Mouse (Mus musculus): ENCODE results near the gene Wars.

Gene Wars

GRCm38 (mm10) chr12:108825561-108826224 is 68.3 kb downstream of the Wars start:
- no peak for DNase-seq (ENCODE audit: low spot score)

GRCm38 (mm10) chr12:108824225-108824874 is 69.6 kb downstream of the Wars start:
- DNase-seq (ENCODE audit: low spot score): no peak

DNA sequence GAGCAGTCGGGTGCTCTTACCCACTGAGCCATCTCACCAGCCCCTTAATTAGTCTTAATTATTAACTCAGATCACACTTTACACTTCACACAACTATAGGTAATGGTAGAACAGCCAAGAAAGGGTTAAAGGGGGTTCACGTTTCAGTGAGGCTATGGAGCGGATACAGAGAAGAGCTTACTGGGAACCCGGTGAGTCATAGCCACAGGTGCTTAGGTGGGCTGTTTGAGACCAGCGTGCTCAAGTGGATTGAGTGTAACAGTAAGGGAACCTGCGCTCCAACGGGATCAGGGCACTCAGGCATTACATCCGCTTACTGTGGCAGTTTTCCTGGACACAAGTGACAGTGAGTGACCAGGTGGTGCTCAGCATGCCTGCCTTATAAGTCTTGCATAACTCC is 70.9 kb downstream of the Wars start:
- DNase-seq (ENCODE audit: low spot score): no peak

DNA sequence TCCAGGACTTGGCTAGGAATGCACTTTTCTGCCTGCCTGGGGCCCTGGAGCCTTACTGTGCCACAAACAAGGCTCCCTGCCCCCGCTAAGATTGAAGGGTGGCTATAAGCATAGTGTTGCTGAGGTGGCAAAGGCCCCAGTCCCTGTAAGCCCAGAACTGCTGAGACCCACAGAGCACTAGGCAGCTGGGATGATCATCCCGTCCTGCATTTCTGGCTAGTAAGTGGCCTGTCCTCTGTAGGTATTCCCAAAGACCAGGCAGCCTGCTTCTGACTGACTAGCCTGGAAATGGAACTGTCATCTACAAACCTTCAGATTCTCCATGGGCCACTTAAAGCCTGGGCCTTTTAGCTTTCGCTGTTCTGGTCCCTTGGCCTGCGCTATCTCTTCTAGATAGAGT is 73.5 kb downstream of the Wars start:
- DNase-seq (ENCODE audit: low spot score): no peak

DNA sequence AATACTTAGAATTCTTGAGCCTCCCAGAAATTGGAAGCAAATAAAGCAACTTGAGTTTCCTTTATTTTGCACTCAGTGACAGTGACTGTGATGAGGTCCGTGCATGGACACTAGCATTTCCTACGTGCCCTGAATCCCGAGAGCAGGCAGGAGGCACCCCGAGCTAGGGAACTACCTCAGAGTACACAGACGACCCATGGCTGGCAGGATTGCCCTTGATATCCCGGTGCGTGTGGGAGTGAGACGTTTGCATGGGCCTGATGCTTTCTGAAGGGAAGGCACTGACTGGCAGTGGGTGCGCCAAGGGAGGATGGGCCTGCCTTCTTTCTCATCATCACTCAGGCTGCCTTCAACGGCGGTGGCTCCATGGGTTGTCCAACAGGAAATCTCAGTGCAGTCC is 77.4 kb downstream of the Wars start:
- DNase-seq (ENCODE audit: low spot score): no peak

DNA sequence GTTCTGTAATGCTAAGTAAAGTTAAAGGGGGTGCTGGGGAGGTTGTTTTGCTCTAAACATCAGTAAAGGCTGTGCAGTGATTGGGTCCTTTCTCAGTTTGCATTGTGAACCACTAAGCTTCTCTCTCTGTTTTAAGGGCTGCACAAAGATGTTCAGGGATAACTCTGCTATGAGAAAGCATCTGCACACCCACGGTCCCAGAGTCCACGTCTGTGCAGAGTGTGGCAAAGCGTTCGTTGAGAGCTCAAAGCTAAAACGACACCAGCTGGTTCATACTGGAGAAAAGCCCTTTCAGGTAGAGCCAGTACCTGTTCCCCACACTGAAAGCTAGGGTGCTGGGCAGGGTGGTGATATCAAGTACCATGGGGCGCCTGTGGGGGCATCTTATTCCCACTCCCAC is 79.5 kb downstream of the Wars start:
- DNase-seq (ENCODE audit: low spot score): no peak

GRCm38 (mm10) chr12:108812463-108812862 is 81.5 kb downstream of the Wars start:
- no peak for DNase-seq (ENCODE audit: low spot score)

GRCm38 (mm10) chr12:108811133-108811532 is 82.8 kb downstream of the Wars start:
- DNase-seq (ENCODE audit: low spot score): no peak

DNA sequence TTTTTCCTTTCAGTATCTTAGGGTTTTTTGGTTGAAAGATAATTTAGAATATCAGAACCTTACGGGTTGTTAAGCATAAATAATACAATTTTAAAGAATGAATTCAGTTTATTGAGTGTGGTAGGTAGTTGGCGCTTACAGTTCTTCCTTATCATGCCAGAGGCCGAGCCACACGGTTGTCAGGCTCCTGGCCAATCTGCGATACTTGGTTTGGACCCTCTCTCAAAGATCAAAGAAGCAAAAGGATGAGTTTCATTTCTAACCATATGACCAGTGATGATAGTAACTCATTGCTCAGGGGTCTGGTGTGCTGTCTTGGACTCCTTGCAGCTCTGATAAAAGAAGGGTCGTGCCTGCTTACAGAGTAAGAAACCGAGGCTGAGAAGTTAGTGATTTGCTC is 83.7 kb downstream of the Wars start:
- no peak for DNase-seq (ENCODE audit: low spot score)
